Mouse (Mus musculus) liver, embryonic 14.5 days (tissue): ENCODE data around the gene Insyn1.

Experiments
- CTCF ChIP-seq: IDR thresholded peaks from 2 replicates; pipeline ENCODE4 v1.5.1; 2016; ENCODE audit warnings: antibody characterized with exemption, low read depth, control low read depth
- EP300 ChIP-seq: IDR thresholded peaks from 2 replicates; pipeline ENCODE4 v1.6.1; 2016; ENCODE audit warnings: antibody characterized with exemption, low read depth

DNA sequence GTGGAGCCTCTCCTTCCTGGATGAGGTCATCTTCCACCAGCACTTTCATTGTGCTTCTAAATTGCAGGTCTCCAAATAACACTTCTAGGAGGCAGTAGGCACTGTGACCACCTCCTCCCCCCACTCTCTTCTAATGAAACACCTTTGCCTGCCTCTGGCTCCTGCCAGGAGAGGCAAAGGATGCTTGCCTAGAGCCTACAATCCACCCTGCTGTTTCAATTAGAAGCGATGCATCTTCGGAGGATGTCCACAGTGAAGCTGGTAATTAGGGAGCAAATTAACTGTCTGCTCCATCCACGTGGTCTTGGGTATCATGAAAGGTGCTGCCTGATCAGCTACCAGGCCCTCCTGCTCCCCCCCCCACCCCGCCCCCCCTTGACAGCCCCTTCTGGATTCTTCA is 41.6 kb upstream of the Insyn1 start:
- TF ChIP-seq CTCF (no peak), EP300 (no peak)
